Mouse (Mus musculus) kidney, postnatal 0 days (tissue): ENCODE measurements around the gene Gdf1. TPM values are rescaled to one million over a fixed set of nuclear protein-coding genes. Genes with fewer than 3 reads are reported as not detected.
A peak's percentile ranks its signal among the peaks of the same experiment; 100 is the strongest.

Experiments
- ATAC-seq: fragments of 200-750 bp; cut with Nextera tagmentation; replicated peaks from 2 replicates; pipeline ENCODE4 v1.8.0; 2017; ENCODE audit warnings: low read depth, moderate number of reproducible peaks, moderate TSS enrichment, moderate library complexity; ENCODE audit not compliant: low FRiP score
- DNase-seq: peaks from one replicate; pipeline ENCODE4 v3.0.0-alpha.2; 2016; ENCODE audit warnings: low spot score
- H3K27ac ChIP-seq: fragments of 300-500 bp; sonication (generic); 2 replicates; pipeline ENCODE4 v1.5.1; 2014; ENCODE audit warnings: mild to moderate bottlenecking
- H3K27me3 ChIP-seq: fragments of 300-500 bp; sonication (generic); 2 replicates; pipeline ENCODE4 v1.6.1; 2014; ENCODE audit warnings: low read length, mixed read lengths; ENCODE audit not compliant: insufficient read depth
- H3K36me3 ChIP-seq: fragments of 300-500 bp; sonication (generic); 2 replicates; pipeline ENCODE4 v1.6.1; 2014; ENCODE audit warnings: low read length, mixed read lengths; ENCODE audit not compliant: insufficient read depth
- H3K4me1 ChIP-seq: fragments of 300-500 bp; sonication (generic); replicated peaks from 2 replicates; pipeline ENCODE4 v1.6.1; 2014; ENCODE audit warnings: antibody characterized with exemption, low read length, mixed read lengths; ENCODE audit not compliant: insufficient read depth
- H3K4me2 ChIP-seq: fragments of 300-500 bp; sonication (generic); 2 replicates; pipeline ENCODE4 v1.6.1; 2014; ENCODE audit warnings: mild to moderate bottlenecking, low read length, moderate library complexity, mixed read lengths
- H3K4me3 ChIP-seq: fragments of 300-500 bp; sonication (generic); replicated peaks from 2 replicates; pipeline ENCODE4 v1.5.1; 2014; ENCODE audit warnings: low read depth, low read length
- H3K9ac ChIP-seq: fragments of 300-500 bp; sonication (generic); 2 replicates; pipeline ENCODE4 v1.6.1; 2014; ENCODE audit warnings: low read depth, low read length
- H3K9me3 ChIP-seq: fragments of 300-500 bp; sonication (generic); replicated peaks from 2 replicates; pipeline ENCODE4 v1.6.1; 2016; ENCODE audit warnings: low read length, inconsistent platforms, mixed read lengths
- CTCF ChIP-seq: IDR thresholded peaks from 2 replicates; pipeline ENCODE4 v1.5.1; 2016; ENCODE audit warnings: antibody characterized with exemption, low read depth, mild to moderate bottlenecking, moderate library complexity
- WGBS: fragments of 180-500 bp; shearing (Covaris S2); extraction: QIAGEN DNeasy Blood & Tissue Kit; methylation state at CpG from one replicate; pipeline ENCODE4 v1.1.7; 2014; 5-methylcytosine and 5-hydroxymethylcytosine counted together
- polyA plus RNA-seq: library from polyadenylated mRNA; unstranded; fragments of >200 nt; fragmentation: Nextera tagmentation; extraction: Ambion mirVana; gene quantifications from 2 replicates; pipeline ENCODE4 v1.2.1, GENCODE M21; 2015

Gdf1 gene
- polyA plus RNA-seq, 1 experiment from 2014 or later: 4.0 TPM

DNA sequence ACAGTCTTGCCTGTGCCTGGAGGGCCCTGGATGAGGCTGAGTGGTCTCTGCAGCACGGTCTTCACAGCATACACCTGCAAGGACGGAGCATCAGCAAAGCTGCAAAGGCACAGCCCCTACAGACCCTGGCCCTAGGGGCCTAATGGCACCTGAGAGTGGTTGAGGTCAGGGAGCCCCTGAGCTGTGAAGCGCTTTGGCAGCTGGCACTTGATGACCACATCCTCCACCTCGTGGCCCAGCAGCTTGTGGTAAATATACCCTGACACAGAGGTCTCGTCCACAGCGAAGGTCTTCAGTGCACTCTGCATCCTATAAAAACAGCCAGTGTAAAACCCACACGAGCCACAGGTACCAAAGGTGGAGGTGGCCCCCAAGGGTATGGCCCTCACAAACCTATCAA, 9.3 kb downstream of the Gdf1 start:
- TF ChIP-seq CTCF: no peak
- no peaks in the 10 kb centered on the region for H3K4me1 ChIP-seq
- H3K4me3 ChIP-seq: no peak overlapping the region
- peaks cover 89% of the 10 kb centered on the region for H3K36me3 ChIP-seq
- no peak for ATAC-seq
- 79% methylated on average over 7 of the region's 7 CpGs for WGBS
- no peaks in the 10 kb centered on the region for H3K9me3 ChIP-seq
- no peak overlapping the region for H3K27ac ChIP-seq
- H3K27me3 ChIP-seq: no peaks in the 10 kb centered on the region
- H3K4me2 ChIP-seq: no peak overlapping the region
- DNase-seq: no peak
- no peak overlapping the region for H3K9ac ChIP-seq

DNA sequence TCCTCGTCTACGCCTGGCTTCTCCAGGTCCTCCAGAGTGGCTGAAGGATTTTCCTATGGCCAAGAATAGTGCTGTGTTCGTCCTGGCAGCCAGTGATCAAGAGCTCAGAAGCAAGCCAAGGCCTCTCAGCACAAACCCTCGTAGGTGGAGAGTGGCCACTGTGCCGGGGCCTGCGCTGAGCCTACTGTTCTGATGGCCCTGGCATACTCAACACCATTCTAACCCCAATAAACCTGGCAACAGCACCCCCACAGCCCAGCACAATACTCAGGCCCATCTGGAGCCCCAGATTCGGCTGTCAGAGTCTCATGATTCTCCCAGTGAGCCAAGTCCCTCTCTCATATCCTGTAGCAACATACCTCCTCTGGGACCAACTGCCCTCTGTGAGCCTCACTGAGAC, 11.0 kb downstream of the Gdf1 start:
- ATAC-seq (no peak), DNase-seq (no peak)
- Histone ChIP-seq H3K4me3 (no peak overlapping the region), H3K9ac (no peak overlapping the region), H3K27me3 (no peaks in the 10 kb centered on the region), H3K9me3 (no peaks in the 10 kb centered on the region), H3K4me2 (no peak overlapping the region), H3K4me1 (no peaks in the 10 kb centered on the region), H3K27ac (no peak overlapping the region), H3K36me3 (peaks cover 73% of the 10 kb centered on the region)
- WGBS: 92% methylated on average over 7 of the region's 7 CpGs
- TF ChIP-seq CTCF: no peak

DNA sequence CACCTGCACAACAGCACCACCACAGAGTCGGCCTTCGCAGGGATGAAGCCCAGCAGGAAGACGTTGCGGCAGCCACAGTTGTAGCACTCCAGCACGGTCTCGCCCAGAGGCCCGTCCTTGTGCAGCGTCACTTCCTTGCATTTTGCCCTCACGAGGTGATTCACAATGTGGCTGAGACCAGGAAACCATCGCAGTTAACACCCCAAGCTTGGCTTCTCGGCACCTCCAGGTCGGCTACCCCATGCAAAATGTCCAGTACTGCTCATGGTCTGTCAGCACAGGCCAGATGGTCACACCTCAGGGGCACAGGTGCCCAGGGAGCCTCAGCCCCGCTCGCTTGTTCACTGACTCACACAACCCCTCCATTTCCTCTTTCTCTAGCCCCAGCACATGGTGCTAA, 12.4 kb downstream of the Gdf1 start:
- peaks cover 63% of the 10 kb centered on the region for H3K36me3 ChIP-seq
- H3K4me2 ChIP-seq: no peak overlapping the region
- H3K9me3 ChIP-seq: no peaks in the 10 kb centered on the region
- no peak overlapping the region for H3K9ac ChIP-seq
- H3K4me1 ChIP-seq: no peaks in the 10 kb centered on the region
- no peak overlapping the region for H3K27ac ChIP-seq
- no peak overlapping the region for H3K4me3 ChIP-seq
- ATAC-seq (no peak), DNase-seq (no peak)
- H3K27me3 ChIP-seq: no peaks in the 10 kb centered on the region
- no peak for TF ChIP-seq CTCF
- WGBS: 88% methylated on average over 14 of the region's 14 CpGs

DNA sequence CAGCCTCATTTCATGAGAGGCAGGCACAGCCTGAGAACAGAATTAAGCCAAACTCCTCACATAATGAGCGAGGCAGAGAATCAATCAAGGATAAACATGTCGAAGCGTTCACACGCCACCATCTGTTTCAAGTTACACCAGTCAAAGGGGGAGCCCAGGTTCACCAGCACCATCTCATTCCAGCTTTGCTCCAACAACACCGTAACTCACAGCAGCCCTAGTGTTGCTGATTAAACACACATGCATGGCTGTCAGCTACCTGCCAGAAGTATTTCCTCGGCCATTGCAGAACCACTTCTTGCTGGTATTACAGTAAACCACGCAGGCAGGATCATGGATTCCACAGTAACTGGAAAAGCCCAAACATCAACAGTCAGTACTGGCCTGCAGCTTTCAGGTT, 13.5 kb downstream of the Gdf1 start:
- Histone ChIP-seq H3K27me3 (no peaks in the 10 kb centered on the region), H3K4me3 (no peak overlapping the region), H3K4me2 (no peak overlapping the region), H3K36me3 (peaks cover 52% of the 10 kb centered on the region), H3K4me1 (0 out of 2 replicates have a peak, but pooled peaks cover 1% of the 10 kb centered on the region), H3K27ac (no peak overlapping the region), H3K9me3 (no peaks in the 10 kb centered on the region), H3K9ac (no peak overlapping the region)
- DNase-seq (no peak), ATAC-seq (no peak)
- 66% methylated on average over 7 of the region's 7 CpGs for WGBS
- no peak for TF ChIP-seq CTCF

DNA sequence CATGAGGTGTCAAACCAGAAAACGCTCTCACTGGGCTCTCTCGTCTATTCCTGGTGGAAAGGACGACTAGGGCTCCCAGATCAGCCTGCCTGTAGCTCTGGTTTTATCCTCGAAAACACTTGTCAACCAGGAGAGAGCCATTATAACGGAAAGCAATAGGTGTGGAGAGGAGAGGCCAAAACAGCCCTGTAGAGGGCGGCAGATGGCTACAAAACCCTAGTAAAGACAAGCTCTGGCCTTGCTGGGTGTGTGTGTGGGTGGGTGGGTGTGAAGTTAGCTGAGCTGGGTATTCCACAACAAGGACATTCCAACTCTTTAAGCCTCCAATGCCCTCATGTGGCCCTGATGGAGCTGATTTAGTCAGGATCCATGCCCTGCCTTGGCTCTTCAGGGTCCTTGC, 14.1 kb downstream of the Gdf1 start:
- no peak overlapping the region for H3K4me3 ChIP-seq
- H3K36me3 ChIP-seq: peaks cover 48% of the 10 kb centered on the region
- H3K4me2 ChIP-seq: no peak overlapping the region
- ATAC-seq (no peak), DNase-seq (peak; percentile 60)
- 0 out of 2 replicates have a peak, but pooled peaks cover 3% of the 10 kb centered on the region for H3K4me1 ChIP-seq
- no peak overlapping the region for H3K9ac ChIP-seq
- H3K9me3 ChIP-seq: no peaks in the 10 kb centered on the region
- H3K27ac ChIP-seq: no peak overlapping the region
- 61% methylated on average over 6 of the region's 6 CpGs for WGBS
- H3K27me3 ChIP-seq: no peaks in the 10 kb centered on the region
- peak; percentile 70 for TF ChIP-seq CTCF

DNA sequence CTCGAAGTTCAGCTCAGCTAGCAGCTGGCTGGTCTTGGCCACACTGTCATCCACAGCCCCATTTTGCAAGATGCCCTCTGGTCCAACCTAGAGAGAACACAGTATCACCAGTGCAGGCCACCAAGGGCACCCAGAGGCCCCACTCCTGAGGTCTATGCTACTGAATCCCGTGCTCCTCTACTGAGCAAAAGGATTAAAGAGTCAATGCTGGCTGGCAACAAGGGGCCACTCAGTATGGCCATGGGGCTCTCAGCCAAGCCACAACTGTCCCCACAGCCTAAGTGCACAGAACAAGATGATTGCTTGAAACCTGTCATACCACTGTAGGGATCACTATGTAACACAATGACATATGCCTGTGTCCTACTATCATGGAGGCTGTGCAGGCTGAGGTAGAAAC, 14.7 kb downstream of the Gdf1 start:
- TF ChIP-seq CTCF: no peak
- WGBS: 91% methylated on average over 2 of the region's 2 CpGs

DNA sequence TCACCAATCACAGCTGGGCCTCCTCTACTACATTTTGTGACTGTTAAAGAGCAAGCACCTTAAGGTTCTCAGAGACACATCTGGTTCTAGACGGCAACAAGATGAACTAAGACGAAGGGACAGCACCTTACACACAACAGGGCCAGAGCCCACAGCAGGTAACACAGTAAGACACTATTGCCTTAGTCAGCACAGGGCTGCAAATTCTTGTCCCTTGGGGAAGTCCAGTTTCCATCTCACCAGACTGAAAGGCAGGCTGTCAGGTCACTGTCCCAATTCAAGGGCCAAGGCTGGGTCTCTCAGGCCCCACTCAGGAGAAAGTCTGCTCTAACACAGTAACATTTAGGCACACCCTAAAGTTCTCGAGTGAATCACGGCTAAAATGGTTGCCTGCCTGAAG, 17.8 kb downstream of the Gdf1 start:
- DNase-seq (no peak), ATAC-seq (no peak)
- H3K27me3 ChIP-seq: no peaks in the 10 kb centered on the region
- no peak overlapping the region for H3K9ac ChIP-seq
- TF ChIP-seq CTCF: no peak
- H3K4me2 ChIP-seq: no peak overlapping the region
- H3K27ac ChIP-seq: no peak overlapping the region
- no peak overlapping the region for H3K4me3 ChIP-seq
- peaks cover 21% of the 10 kb centered on the region for H3K4me1 ChIP-seq
- H3K36me3 ChIP-seq: peaks cover 19% of the 10 kb centered on the region
- no peaks in the 10 kb centered on the region for H3K9me3 ChIP-seq
- 76% methylated on average over 4 of the region's 4 CpGs for WGBS

More for the DNA sequence above, 14.7 kb downstream of the Gdf1 start:
- Histone ChIP-seq H3K27me3 (no peaks in the 10 kb centered on the region), H3K27ac (no peak overlapping the region), H3K36me3 (peaks cover 47% of the 10 kb centered on the region), H3K4me2 (no peak overlapping the region), H3K9ac (no peak overlapping the region), H3K4me1 (0 out of 2 replicates have a peak, but pooled peaks cover 3% of the 10 kb centered on the region), H3K4me3 (no peak overlapping the region), H3K9me3 (no peaks in the 10 kb centered on the region)
- DNase-seq (no peak), ATAC-seq (no peak)
